Mouse (Mus musculus): Measurements from ENCODE around the gene Micall1. TPM values are rescaled to one million over a fixed set of nuclear protein-coding genes. Genes with fewer than 3 reads are reported as not detected.

Micall1 gene
- polyA plus RNA-seq, 1 experiment from 2014 or later, result 4.9 TPM

DNA sequence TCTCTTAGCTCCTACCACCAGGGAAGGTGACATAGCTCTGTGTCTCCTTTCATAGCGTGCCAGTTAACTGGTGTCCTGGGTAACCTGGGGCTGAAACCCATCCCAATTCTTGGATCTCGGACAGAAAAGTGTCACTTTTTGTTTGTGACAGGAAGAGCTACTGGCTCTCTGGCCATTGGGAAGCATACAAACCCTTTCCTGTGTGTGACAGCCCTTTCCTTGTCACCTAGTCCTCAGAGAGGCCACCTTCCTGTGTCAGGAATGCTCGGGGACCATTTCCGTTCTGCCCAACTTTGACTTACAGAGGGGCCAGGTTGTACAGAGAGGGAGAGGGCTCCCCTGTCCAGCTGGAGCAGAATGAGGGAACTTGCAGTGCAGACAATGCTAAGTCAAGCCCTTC, 9.2 kb upstream of the Micall1 start:
- ATAC-seq (replicated peaks; ENCODE audit: insufficient number of reproducible peaks, low FRiP score, low TSS enrichment, low read depth), result no peak
- Histone ChIP-seq H3K4me3 (ENCODE audit: low read depth, low read length) (no peak overlapping the region), H3K9me3 (replicated peaks; ENCODE audit: control insufficient read depth, low read length) (no peaks in the 10 kb centered on the region), H3K27ac (replicated peaks; ENCODE audit: low read depth, low read length) (no peak overlapping the region), H3K27me3 (ENCODE audit: control insufficient read depth, insufficient read depth, low read length) (no peaks in the 10 kb centered on the region), H3K36me3 (replicated peaks; ENCODE audit: control insufficient read depth, insufficient read depth, low read depth, low read length) (peaks cover 6% of the 10 kb centered on the region), H3K4me1 (ENCODE audit: control insufficient read depth, insufficient read depth, low read length) (peaks cover 2% of the 10 kb centered on the region), H3K9ac (replicated peaks; ENCODE audit: low read length) (no peak overlapping the region), H3K4me2 (ENCODE audit: low read depth, low read length) (no peak overlapping the region)
- WGBS, result 63% methylated on average over 4 of the region's 4 CpGs
- DNase-seq (ENCODE audit: low spot score), result no peak

DNA sequence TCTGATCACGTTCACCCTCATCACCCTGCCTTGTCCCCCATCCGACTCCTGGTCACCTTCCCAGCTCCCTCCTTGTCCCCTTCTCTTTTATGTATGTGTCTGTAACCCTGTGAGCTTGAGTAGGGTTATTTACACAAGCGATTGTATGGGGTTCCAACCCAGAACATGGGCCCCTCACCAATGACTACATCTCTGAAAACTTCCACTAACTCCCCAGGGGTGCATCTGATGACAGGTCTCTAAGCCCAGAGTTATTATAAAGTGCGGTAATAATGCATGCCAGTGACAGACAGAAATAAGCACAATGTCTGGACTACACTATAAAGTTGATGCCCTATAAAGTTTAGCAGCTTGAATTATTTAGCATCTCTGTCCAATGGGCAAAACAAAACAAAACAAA, 8.3 kb upstream of the Micall1 start:
- WGBS, result 73% methylated on average over 4 of the region's 4 CpGs
- no peak overlapping the region for H3K9ac ChIP-seq (replicated peaks; ENCODE audit: low read length)
- no peak overlapping the region for H3K4me3 ChIP-seq (ENCODE audit: low read depth, low read length)
- DNase-seq (ENCODE audit: low spot score), result no peak
- H3K4me1 ChIP-seq (ENCODE audit: control insufficient read depth, insufficient read depth, low read length), result peaks cover 2% of the 10 kb centered on the region
- peaks cover under 1% of the 10 kb centered on the region; the same call in 1 of the 2 replicates for H3K36me3 ChIP-seq (replicated peaks; ENCODE audit: control insufficient read depth, insufficient read depth, low read depth, low read length)
- H3K9me3 ChIP-seq (replicated peaks; ENCODE audit: control insufficient read depth, low read length), result no peaks in the 10 kb centered on the region
- H3K27ac ChIP-seq (replicated peaks; ENCODE audit: low read depth, low read length), result no peak overlapping the region
- no peak overlapping the region for H3K4me2 ChIP-seq (ENCODE audit: low read depth, low read length)
- no peaks in the 10 kb centered on the region for H3K27me3 ChIP-seq (ENCODE audit: control insufficient read depth, insufficient read depth, low read length)
- no peak for ATAC-seq (replicated peaks; ENCODE audit: insufficient number of reproducible peaks, low FRiP score, low TSS enrichment, low read depth)

GRCm38 (mm10) chr15:79101531-79101930, 7.2 kb upstream of the Micall1 start:
- no peak overlapping the region for H3K9ac ChIP-seq (replicated peaks; ENCODE audit: low read length)
- H3K9me3 ChIP-seq (replicated peaks; ENCODE audit: control insufficient read depth, low read length), result no peaks in the 10 kb centered on the region
- ATAC-seq (replicated peaks; ENCODE audit: insufficient number of reproducible peaks, low FRiP score, low TSS enrichment, low read depth), result no peak
- no peak overlapping the region for H3K27ac ChIP-seq (replicated peaks; ENCODE audit: low read depth, low read length)
- no peak overlapping the region for H3K4me2 ChIP-seq (ENCODE audit: low read depth, low read length)
- H3K27me3 ChIP-seq (ENCODE audit: control insufficient read depth, insufficient read depth, low read length), result no peaks in the 10 kb centered on the region
- H3K4me3 ChIP-seq (ENCODE audit: low read depth, low read length), result no peak overlapping the region
- no peaks in the 10 kb centered on the region for H3K36me3 ChIP-seq (replicated peaks; ENCODE audit: control insufficient read depth, insufficient read depth, low read depth, low read length)
- no peak for DNase-seq (ENCODE audit: low spot score)
- peaks cover 2% of the 10 kb centered on the region for H3K4me1 ChIP-seq (ENCODE audit: control insufficient read depth, insufficient read depth, low read length)

- Histone ChIP-seq H3K9ac (replicated peaks; ENCODE audit: low read length) (no peak overlapping the region), H3K4me2 (ENCODE audit: low read depth, low read length) (no peak overlapping the region), H3K27me3 (ENCODE audit: control insufficient read depth, insufficient read depth, low read length) (no peaks in the 10 kb centered on the region), H3K36me3 (replicated peaks; ENCODE audit: control insufficient read depth, insufficient read depth, low read depth, low read length) (no peaks in the 10 kb centered on the region), H3K4me1 (ENCODE audit: control insufficient read depth, insufficient read depth, low read length) (peaks cover 3% of the 10 kb centered on the region; the same call in 1 of the 2 replicates), H3K4me3 (ENCODE audit: low read depth, low read length) (no peak overlapping the region), H3K9me3 (replicated peaks; ENCODE audit: control insufficient read depth, low read length) (no peaks in the 10 kb centered on the region), H3K27ac (replicated peaks; ENCODE audit: low read depth, low read length) (no peak overlapping the region)
- DNase-seq (ENCODE audit: low spot score) (no peak), ATAC-seq (replicated peaks; ENCODE audit: insufficient number of reproducible peaks, low FRiP score, low TSS enrichment, low read depth) (no peak)
- 69% methylated on average over 10 of the region's 10 CpGs for WGBS
Observed at GRCm38 (mm10) chr15:79103264-79103663, 5.4 kb upstream of the Micall1 start.

DNA sequence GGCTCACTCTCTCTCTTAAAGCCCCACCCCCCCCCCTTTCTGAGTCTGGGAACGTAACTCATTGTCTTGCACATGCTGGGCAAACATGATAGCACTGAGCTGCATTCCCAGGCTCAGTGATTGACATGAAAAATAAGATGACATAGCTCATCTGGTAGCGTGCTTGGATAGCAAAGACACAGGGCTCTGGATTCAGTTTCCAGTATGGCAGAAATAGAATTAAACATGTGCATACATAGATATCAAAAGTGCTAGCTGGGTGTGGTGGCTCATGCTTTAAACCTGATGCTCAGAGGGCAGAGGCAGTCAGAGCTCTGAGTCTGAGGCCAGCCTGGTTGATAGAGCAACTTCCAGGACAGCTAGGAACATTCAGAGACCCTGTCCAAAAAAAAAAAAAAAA, 2.9 kb upstream of the Micall1 start:
- Histone ChIP-seq H3K27me3 (ENCODE audit: control insufficient read depth, insufficient read depth, low read length) (no peaks in the 10 kb centered on the region), H3K4me1 (ENCODE audit: control insufficient read depth, insufficient read depth, low read length) (peaks cover 3% of the 10 kb centered on the region; the same call in 1 of the 2 replicates), H3K4me3 (ENCODE audit: low read depth, low read length) (no peak overlapping the region), H3K9me3 (replicated peaks; ENCODE audit: control insufficient read depth, low read length) (no peaks in the 10 kb centered on the region), H3K9ac (replicated peaks; ENCODE audit: low read length) (no peak overlapping the region), H3K27ac (replicated peaks; ENCODE audit: low read depth, low read length) (no peak overlapping the region), H3K4me2 (ENCODE audit: low read depth, low read length) (no peak overlapping the region), H3K36me3 (replicated peaks; ENCODE audit: control insufficient read depth, insufficient read depth, low read depth, low read length) (no peaks in the 10 kb centered on the region)
- no peak for DNase-seq (ENCODE audit: low spot score)
- 53% methylated on average over 2 of the region's 2 CpGs for WGBS
- no peak for ATAC-seq (replicated peaks; ENCODE audit: insufficient number of reproducible peaks, low FRiP score, low TSS enrichment, low read depth)

- Histone ChIP-seq H3K4me2 (ENCODE audit: low read depth, low read length) (peak overlapping the region; percentile 98), H3K36me3 (replicated peaks; ENCODE audit: control insufficient read depth, insufficient read depth, low read depth, low read length) (no peaks in the 10 kb centered on the region), H3K4me1 (ENCODE audit: control insufficient read depth, insufficient read depth, low read length) (peaks cover 3% of the 10 kb centered on the region; the same call in 1 of the 2 replicates), H3K9ac (replicated peaks; ENCODE audit: low read length) (no peak overlapping the region; the same call in 1 of the 2 replicates), H3K27me3 (ENCODE audit: control insufficient read depth, insufficient read depth, low read length) (no peaks in the 10 kb centered on the region), H3K27ac (replicated peaks; ENCODE audit: low read depth, low read length) (peak overlapping the region; percentile 59; the same call in 1 of the 2 replicates), H3K9me3 (replicated peaks; ENCODE audit: control insufficient read depth, low read length) (no peaks in the 10 kb centered on the region), H3K4me3 (ENCODE audit: low read depth, low read length) (peak overlapping the region; percentile 92)
- peak; percentile 26 for DNase-seq (ENCODE audit: low spot score)
- WGBS, result 21% methylated on average over 7 of the region's 7 CpGs
- ATAC-seq (replicated peaks; ENCODE audit: insufficient number of reproducible peaks, low FRiP score, low TSS enrichment, low read depth), result no peak
Observed at GRCm38 (mm10) chr15:79107966-79108365, 732 bp upstream of the Micall1 start.

DNA sequence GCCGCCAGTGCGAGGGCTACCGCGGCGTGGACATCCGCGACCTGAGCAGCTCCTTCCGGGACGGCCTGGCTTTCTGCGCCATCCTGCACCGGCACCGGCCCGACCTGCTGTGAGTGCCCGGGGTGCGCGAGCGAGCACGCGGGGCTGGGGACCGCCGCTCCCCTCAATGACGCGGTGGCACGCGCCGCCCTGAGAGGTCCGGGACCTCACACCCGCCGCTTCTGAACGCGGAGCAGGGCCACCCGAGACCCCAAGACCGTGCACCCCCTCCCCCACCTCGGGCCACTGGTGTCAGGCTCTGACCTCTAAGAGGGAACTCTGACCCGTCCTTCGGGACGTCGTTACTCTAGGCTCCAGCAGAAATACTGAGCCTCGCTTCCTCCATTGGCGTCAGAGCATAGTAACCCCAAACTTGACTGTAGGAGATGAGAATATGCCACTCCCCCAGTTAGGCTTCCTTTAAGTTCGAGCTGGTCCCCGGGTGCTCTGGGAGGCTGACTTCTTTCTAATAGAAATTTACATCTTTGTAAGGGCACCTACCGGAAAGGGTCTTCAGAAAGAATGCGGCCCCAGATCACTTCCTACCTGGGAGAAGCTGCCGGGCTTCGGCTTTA, 730 bp downstream of the Micall1 start:
- H3K9me3 ChIP-seq (replicated peaks; ENCODE audit: control insufficient read depth, low read length), result no peaks in the 10 kb centered on the region
- H3K27ac ChIP-seq (replicated peaks; ENCODE audit: low read depth, low read length), result peak overlapping the region; percentile 59
- H3K4me1 ChIP-seq (ENCODE audit: control insufficient read depth, insufficient read depth, low read length), result peaks cover 3% of the 10 kb centered on the region; the same call in 1 of the 2 replicates
- H3K9ac ChIP-seq (replicated peaks; ENCODE audit: low read length), result peak overlapping the region; percentile 86
- no peaks in the 10 kb centered on the region for H3K27me3 ChIP-seq (ENCODE audit: control insufficient read depth, insufficient read depth, low read length)
- under 1% methylated on average over 46 of the region's 46 CpGs for WGBS
- DNase-seq (ENCODE audit: low spot score), result peak; percentile 17
- no peaks in the 10 kb centered on the region for H3K36me3 ChIP-seq (replicated peaks; ENCODE audit: control insufficient read depth, insufficient read depth, low read depth, low read length)
- ATAC-seq (replicated peaks; ENCODE audit: insufficient number of reproducible peaks, low FRiP score, low TSS enrichment, low read depth), result peak; percentile 54
- peak overlapping the region; percentile 92 for H3K4me3 ChIP-seq (ENCODE audit: low read depth, low read length)
- H3K4me2 ChIP-seq (ENCODE audit: low read depth, low read length), result peak overlapping the region; percentile 98

GRCm38 (mm10) chr15:79110031-79110430, 1.3 kb downstream of the Micall1 start:
- 18% methylated on average over 9 of the region's 9 CpGs for WGBS

More at GRCm38 (mm10) chr15:79110031-79110430, 1.3 kb downstream of the Micall1 start:
- peak overlapping the region; percentile 23; the same call in 1 of the 2 replicates for H3K9ac ChIP-seq (replicated peaks; ENCODE audit: low read length)
- peak overlapping the region; percentile 98 for H3K4me2 ChIP-seq (ENCODE audit: low read depth, low read length)
- H3K4me3 ChIP-seq (ENCODE audit: low read depth, low read length), result peak overlapping the region; percentile 92
- DNase-seq (ENCODE audit: low spot score) (no peak), ATAC-seq (replicated peaks; ENCODE audit: insufficient number of reproducible peaks, low FRiP score, low TSS enrichment, low read depth) (no peak)
- H3K9me3 ChIP-seq (replicated peaks; ENCODE audit: control insufficient read depth, low read length), result no peaks in the 10 kb centered on the region
- H3K27me3 ChIP-seq (ENCODE audit: control insufficient read depth, insufficient read depth, low read length), result no peaks in the 10 kb centered on the region
- H3K27ac ChIP-seq (replicated peaks; ENCODE audit: low read depth, low read length), result no peak overlapping the region
- no peaks in the 10 kb centered on the region for H3K36me3 ChIP-seq (replicated peaks; ENCODE audit: control insufficient read depth, insufficient read depth, low read depth, low read length)
- peaks cover 3% of the 10 kb centered on the region; the same call in 1 of the 2 replicates for H3K4me1 ChIP-seq (ENCODE audit: control insufficient read depth, insufficient read depth, low read length)
